Mouse (Mus musculus) monocyte, adult 2 months (primary cell): ENCODE results near the gene Mgmt.

ENCODE experiments used
- DNase-seq, 2 experiments: peaks; one replicate each; pipeline ENCODE4 v3.0.0; 2022; ENCODE audit warnings: low spot score in 2 of 2, low read depth in 1 of 2

Gene Mgmt

DNA sequence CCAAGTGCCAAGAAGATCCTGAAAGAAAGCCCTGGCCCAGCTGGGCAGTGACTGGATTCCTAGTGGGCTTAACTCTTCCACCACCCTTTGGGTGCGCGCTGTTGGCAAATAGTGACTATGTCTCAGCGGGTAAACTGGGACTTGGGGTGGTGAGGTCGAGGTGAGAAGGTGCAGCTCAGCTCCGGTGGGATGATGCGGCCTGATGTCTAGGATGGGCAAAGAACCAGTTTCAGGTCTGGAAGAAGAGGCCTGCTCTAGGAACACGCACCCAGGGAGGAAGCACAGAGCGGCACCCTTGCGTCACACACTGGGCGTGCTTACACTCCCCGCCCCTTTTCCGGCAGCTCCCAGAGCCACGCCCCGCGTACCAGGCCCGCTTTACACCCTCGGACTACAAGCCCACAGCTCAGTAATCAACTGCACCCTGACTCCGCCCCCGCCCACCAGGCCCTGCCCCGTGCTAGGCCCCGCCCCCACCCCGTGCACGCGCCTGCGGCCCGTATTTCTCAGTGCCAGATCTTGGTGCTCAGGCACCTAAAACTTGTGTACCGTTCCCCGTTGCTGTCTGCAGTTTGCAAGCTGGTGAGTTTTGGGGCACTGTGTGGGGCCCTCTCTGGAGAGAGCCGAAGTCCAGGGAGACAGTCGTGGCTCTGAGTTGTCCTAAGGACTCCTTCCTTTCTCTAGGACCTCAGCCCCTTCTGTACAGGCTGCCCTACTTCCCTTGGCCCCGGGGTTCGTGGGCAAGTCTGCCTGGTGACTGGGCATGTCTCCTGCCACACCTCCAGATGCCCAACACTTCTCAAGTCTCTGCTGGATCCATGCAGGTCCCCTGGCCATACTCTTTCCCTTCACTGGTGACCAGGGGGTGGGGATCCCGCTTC is at the start of gene Mgmt:
Mgmt (plus strand) TSS at position 509 of the 881 bp plus-strand sequence.
- DNase-seq: peak; percentile 68 to 71

DNA sequence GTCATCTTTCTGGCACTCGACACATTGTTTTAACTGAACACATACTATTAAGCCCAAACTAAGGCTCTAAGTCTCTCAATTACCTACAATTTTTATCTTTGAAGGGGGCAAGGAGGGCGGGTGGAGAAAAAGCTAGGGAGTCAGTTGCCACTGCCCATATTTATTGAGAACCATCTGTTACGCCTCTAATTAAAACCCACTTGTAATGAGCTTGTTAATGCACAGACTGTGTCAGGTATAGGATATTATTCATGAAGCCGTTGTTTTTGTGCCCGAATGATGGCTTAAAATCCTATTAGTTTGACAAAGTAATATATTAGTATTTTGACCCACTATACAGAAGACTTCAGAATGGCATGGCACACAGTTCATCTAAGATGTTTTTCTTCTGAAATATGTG is 49.6 kb upstream of the Mgmt start:
- DNase-seq: no peak

DNA sequence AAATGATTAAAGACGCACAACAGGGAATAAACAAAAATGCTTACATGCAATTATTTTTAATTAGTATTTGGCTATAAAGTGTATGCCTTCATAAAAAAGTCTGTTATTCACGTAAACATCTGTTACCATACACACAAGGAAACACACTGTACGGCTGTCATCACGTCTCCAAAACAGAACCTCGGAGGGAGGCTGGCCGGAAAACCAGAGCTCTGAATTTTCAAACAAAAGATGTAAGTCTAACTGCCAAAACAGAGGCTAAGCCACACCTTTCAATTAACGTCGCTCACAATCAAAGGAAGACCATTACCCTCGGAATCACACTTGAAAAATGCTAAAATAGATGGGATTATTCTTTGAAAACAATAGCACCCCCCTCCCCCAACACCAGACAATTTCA is 49.1 kb upstream of the Mgmt start:
- no peak for DNase-seq

DNA sequence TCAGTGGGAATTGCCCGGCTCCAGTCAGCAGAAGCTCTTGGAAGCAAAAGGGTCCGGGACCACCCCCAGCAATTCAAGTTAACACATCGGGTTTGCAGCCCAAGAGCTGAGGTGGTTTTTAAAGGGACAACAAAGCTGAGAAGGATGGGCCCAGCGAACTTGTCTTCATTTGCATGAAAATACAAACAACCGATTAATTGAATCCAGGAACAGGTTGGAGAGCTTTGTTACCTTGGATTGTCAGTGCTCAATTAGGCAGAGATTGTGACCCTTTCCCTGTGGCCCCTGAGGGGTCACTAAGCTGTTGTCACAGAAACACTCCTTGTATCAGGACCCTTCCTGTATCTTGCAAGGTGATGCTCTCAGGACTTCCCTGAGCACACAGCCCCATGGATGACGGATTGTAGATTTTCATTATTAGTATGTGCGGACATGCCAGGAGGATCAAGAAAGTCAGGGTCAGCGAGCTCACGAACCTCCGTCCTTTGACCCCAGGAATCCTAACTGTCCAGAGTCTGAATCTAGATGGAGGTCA is 48.3 kb upstream of the Mgmt start:
- DNase-seq: no peak

DNA sequence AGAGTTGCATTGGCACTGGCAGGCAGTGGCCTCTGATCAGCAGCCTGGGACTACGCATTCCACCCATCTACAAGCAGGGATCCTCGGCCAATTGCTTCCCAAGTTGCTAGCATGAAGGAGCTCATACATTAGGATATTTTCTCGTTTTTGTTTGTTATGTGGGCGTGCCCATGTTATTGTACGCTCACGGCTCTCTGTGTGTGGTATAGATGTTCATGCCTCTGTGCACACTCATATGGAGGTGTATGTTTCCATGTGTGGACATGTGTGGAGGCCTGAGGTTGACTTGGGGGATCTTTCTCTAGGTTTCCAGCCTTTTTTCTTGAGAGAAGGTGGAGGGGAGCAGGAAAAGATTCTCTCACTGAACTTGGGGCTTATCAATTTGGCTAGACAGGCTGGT is 46.8 kb upstream of the Mgmt start:
- no peak for DNase-seq

DNA sequence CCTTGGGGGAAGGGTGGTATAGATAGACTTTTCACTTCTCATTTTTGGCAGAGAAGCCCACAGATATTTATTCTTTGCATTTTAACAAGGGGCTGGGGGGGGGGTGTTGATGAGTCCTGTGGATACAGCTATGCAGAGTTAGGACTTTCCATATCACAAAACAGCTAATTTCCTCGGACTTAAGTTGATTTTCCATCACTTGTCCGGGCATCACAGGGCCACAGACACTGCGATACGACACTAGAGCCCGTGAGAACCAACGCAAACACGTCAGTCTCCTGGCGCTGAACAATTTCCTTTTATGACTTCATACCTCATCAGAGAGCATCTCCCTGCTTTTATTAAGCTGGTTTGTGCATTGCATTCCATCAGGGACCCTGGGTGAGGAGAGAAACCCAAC is 45.7 kb upstream of the Mgmt start:
- DNase-seq: no peak

DNA sequence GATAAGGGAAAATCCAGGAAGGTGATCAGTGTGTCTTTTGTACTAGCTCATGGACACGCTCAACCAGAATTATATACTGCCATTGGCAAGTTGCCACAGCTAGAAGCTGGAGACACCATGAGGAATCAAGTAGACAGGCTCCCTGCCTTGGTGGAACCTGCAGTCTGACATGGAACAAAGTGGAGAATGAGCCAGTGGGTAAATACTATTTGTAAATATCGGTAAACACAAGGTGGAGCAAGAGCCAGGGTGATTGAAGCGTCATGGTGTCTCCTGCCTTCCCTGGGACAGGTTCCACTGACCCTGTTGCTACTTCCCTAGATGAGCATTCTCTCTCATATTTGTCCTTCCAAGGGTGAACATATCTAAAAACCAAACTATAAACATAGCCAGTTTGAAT is 44.6 kb upstream of the Mgmt start:
- DNase-seq: no peak

DNA sequence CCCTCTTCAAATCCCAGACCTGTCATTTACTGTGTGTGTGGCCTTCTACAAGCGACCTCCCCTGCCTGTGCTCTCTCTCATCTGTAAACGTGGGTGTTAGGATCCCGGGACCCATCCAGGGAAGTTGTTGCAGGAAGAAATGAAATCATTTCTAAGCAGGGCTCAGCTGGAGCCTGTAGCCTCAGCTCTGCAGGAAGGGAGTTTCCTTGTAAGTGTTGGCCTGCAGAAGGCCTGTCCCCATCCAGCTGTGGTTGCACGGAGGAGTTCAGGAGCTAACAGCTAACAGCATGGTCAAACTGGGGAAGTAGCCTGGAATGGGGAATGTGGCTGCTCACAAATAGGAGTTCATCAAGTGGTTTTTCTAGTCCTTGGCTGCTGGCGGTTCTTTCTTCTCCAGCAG is 44.1 kb upstream of the Mgmt start:
- no peak for DNase-seq

DNA sequence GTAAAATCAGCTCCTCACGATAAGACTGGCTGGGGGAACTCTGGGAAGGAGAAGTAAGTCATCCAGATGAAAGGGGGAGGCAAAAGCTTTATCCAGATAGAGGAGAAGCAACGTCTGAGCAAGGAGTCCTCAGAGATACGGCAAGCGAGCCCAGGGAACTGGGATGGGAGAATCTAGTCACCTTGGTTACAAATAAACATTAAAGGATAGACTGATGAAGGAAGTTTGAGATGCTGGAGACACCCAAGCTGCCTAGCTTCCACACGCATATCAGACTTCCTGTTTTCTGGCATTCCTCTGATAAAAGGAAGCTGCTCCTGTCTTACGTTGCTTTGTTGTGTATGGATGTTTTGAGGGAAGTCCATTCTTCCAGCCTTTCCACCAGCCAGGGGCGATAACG is 42.5 kb upstream of the Mgmt start:
- no peak for DNase-seq

DNA sequence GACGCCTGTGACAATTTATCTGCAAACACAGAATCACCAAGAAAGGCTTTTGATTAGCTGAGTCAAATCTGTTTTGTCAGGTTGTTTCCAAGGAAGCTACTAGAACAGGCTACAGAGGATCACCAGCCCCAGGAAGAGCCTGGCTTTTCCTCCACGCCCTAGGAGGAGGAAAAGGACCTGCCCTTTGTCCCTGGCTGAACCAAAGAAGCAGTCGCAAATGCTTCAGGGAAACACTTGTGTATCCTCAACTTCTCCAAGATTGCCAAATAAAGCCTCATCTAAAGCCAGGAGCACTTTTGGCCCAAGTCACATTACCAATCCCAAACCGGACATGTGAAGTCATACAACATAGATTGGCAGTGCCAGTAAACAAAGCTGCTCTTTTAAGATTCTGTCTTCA is 41.7 kb upstream of the Mgmt start:
- DNase-seq: no peak

DNA sequence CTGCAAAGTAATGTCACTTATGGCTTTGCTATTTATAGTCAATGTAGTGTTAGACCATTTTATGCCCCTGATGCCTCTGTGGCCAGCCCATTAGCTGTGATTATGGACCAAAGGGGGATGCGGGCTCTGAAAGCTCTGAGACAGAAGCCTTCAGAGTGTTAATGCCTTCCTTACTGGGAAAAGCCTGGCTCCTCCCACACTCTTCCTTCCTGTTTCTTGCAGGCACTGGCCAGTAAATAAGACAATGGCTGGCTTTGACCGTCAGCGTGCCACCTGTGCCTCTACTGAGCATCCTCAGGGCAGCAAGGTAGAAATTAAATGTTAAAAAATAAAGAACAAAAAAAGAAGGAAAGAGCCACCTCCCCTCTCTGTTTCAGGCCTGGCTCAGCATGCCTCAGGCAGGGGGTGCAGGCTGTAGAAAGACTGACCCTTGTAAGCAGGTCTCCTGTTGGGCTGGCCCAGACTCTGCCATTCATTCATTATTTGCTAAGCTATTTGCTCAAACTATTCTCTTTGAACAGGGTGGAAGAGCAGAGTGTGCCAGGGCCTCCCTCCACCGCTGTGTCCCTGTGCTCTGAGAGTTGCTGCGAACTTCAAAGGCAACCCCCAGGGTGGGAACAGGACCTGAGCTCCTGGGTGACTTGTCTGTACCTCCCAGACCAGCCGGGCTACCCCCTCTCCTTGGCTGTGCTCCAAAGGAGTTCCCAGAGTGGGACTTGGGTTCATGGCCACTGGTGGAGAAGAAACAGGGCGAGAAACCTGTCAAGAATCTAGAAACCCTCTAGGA is 29.5 kb upstream of the Mgmt start:
- no peak for DNase-seq

DNA sequence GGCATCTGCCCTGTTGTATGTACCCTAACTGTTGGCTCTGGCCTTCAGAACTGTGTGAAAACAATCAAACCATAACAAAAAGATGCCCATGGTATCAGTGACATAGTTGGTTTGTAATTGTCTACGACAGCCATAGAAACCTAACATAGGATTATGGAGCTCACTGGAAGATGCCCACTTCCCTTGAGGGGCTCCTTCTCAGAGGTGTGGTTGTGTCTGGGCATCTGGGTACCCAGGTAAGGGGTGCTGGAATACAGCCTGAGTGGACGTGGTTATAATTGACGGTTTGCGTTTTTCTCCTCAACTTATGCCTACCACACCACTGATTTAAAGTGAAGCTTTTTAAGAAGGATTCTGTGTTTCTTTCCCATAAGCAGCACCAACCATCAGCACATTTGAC is 28.5 kb upstream of the Mgmt start:
- DNase-seq: no peak

DNA sequence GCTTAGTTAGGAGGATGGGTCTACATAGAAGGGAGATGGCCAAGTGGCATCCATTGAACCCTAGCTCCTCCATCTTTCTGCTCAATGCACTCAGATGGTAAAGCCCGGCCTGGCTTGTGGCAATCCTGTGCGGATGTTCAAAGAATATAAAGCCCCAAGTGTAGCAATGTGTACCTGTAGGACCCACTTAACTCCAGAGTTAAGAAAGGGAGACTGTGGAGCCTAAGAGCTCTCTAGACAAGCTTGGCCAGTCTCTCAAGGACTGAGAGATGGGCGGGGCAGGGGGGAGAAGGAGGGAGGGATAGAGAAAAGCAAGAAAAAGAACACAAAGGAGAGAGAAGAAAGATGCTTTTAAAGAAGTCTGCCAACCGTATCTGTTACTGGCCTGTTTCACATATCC is 27.9 kb upstream of the Mgmt start:
- no peak for DNase-seq

DNA sequence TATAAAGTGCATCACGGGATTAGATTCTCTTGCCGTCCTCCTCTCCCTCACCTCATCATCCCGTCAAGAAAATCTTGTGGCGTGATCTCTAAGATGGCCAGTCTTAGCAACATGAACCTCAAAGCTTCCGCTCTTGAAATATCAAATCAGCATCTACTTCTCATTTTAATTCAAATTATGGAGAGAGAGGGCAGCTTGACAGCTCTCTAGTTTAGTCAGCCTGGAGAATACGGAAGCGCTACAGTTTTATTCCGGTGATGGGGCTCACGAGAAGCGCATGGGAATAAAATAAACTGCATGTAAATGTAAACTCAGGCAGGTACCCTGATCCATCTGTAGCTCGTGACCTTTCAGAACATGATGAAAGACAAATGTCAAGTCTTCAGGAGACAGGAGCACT is 22.9 kb upstream of the Mgmt start:
- DNase-seq: no peak

DNA sequence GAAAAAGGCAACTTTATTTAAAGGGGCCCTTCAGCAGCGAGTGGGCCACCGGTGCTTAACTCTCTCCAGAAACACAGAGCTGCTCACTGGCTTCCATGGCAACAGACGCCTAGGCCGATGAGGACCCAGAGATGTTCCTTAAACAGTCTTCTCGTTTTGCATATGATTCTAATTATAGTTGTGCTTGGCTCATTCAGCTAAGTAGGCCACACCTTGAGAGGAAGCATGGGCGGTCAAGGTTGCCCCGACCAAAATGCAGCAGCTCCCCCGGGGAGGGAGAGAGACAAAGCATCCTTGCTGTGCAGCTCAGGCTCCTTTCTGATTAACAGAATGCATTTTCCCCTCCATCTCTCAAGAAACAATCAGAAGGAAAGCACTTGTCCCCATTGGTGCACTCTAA is 22.4 kb upstream of the Mgmt start:
- DNase-seq: no peak

DNA sequence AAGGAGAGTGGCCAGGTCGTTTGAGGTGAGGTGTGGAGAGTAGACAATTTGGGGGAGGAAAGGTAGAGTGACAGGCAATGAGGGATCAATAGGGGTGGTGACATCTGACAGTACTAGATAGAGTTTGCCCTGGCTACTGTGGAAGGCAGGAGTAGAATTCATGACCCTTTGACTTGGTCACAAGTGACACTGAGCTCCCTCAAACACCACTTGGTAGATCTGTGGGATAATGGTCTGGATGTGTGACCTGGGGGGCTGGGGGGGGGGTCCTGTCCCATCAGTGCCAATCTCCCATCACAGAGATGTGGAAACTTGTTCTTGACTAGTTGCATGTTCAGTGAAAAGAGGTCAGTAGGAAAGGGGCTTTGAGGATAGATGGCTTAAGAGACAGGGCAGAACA is 20.0 kb upstream of the Mgmt start:
- DNase-seq: no peak

DNA sequence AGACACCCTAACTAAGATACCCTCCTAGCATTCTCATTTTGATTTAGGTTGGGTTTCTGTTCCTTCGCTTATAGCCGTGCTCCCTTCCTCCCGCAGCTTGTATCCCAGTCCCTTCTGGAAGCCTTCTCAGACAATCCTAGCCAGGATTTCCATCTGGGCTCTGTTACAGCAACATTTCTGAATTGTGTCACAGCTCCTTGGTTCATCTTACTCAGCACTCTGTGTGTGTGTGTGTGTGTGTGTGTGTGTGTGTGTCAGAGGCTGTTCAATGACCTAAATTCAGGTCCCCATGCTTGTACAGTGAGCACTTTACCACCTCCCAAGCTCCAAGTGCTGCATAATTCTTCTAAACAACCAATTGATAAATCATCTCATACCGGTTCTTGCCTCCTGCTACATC is 14.0 kb upstream of the Mgmt start:
- DNase-seq: no peak

DNA sequence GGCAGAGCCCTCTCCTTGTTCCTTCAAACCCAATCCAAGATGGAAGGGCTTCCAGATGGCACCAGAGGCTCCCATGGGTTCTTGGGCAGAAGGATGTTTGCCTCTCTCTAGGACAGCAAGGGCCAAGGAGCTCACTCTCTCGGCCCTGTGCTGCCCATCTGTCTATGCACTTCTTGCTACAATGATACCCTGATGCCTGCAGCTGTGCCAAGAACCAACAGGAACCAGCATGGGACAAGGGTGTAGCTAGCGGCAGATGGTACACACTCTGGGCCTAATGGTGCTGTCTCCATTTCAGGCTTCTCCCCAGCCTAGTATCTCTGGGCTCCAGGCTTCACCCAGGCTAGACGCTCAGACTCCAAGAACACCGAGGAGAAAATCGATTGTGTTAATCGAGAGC is 6.3 kb upstream of the Mgmt start:
- no peak for DNase-seq

DNA sequence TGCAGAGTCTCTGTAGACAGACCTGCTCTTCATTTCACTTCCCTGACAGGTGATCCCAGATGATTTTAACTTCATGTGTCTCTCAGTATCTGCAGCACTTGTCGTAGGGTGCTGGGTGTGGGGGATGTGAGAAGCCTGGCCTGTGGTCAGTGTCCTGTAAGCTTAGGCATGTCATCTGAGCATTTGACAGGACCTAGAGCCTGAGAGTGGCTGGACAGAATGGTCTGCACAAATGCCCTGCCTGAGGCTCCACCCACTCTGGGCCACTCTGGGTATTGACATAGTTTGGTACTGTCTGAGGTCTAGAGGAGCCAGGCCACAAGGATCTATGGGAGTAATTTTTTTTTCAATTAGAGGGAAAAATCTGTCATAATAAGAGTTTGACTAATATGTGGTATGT is 942 bp downstream of the Mgmt start:
- DNase-seq: no peak

DNA sequence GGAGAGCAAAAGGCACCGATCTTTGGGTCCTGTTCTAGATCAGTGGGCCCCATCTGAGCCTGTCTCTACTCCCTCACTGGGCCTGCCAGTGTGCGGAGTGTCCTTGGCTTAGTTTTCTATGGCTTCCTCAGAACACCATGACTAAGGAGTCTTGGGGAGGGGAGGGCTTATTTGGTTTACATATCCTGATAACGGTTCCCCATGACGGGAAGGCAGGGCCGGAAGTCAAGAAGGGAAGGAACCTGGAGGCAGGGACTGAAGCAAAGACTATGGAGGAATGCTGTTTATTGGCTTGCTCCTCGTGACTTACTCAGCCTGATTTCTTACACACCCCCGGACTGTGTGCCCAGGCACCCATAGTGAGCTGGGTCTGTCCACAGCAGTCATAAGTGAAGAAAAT is 1.4 kb downstream of the Mgmt start:
- DNase-seq: no peak

DNA sequence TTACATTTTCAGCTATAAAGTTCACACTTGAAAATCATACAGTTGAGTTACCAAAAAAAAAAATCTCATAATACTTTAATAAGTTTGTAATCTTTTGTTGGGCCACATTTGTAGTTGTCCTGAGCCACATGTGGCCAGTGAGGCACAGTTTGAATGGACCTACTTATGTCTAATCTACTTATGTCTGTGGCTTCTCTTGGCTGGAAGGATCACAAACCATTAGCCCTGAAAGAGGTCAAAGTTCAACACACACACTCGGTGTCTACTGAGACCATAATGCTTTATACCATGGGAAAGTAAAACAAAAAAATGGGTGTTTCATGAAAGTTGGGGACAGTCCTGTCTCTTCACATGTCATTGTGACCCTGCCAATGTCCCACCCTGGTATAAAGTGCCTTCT is 3.1 kb downstream of the Mgmt start:
- no peak for DNase-seq

DNA sequence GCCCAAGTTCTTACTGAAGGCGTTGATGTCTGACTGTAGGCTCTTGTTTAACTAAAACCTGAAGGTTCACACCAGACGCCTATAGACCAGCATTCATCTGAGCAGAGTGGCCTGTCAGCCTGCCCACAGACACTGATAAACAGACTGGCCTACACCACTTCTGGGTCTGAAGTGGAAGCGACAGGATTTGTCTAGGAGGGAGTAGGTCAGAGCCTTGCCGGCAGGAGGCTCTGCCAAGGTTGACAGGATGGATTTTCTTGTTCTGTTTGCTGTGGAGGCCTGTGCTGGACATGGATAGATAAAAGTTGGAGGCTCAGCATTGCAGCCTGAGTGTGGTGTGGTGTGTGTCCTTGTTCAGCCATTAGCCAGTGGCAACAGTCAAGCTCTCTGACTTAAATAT is 3.6 kb downstream of the Mgmt start:
- DNase-seq: no peak
